Mouse (Mus musculus): ENCODE measurements at regions not wholly inside any gene's neighbourhood (a gene's known extent, or its start where the extent isn't known, plus 50 kb on each side); places are given as distances from the start of the nearest gene placed in this dataset.

- TF ChIP-seq E2F4 (IDR thresholded peaks at IDR 0.05; ENCODE audit: insufficient read depth) (no peak), SRF (IDR thresholded peaks at IDR 0.05; ENCODE audit: control insufficient read depth, insufficient read length, low read depth) (no peak), POLR2A (IDR thresholded peaks at IDR 0.05; ENCODE audit: insufficient read length, low read depth) (no peak), POLR2AphosphoS2 (IDR thresholded peaks at IDR 0.05; ENCODE audit: insufficient read length, low read depth) (no peak), USF1 (IDR thresholded peaks at IDR 0.05; ENCODE audit: low read depth) (no peak)
Observed at GRCm38 (mm10) chr17:48643533-48644019, 188.9 kb downstream of the Unc5cl start.
